Mouse (Mus musculus) neural tube, embryonic 11.5 days (tissue): Measurements from ENCODE around the gene Col28a1. TPM values are rescaled to one million over a fixed set of nuclear protein-coding genes. Genes with fewer than 3 reads are reported as not detected.

Experiments used
- ATAC-seq: fragments of 200-750 bp; cut with Nextera tagmentation; 2 replicates; pipeline ENCODE4 v1.8.0; 2017; ENCODE audit warnings: moderate number of reproducible peaks, mild to moderate bottlenecking, moderate TSS enrichment, moderate library complexity; ENCODE audit not compliant: insufficient read depth, low FRiP score, low TSS enrichment
- DNase-seq: peaks from one replicate; pipeline ENCODE4 v3.0.0-alpha.2; 2015; ENCODE audit warnings: low spot score
- H3K27ac ChIP-seq: fragments of 300-500 bp; sonication (generic); 2 replicates; pipeline ENCODE4 v1.5.1; 2014; ENCODE audit warnings: low read depth, mild to moderate bottlenecking, low read length
- H3K27me3 ChIP-seq: fragments of 300-500 bp; sonication (generic); 2 replicates; pipeline ENCODE4 v1.6.1; 2014; ENCODE audit warnings: mild to moderate bottlenecking, low read length, mixed read lengths; ENCODE audit not compliant: control insufficient read depth, insufficient read depth
- H3K36me3 ChIP-seq: fragments of 300-500 bp; sonication (generic); 2 replicates; pipeline ENCODE4 v1.6.1; 2014; ENCODE audit warnings: mild to moderate bottlenecking, low read length, moderate library complexity, mixed read lengths; ENCODE audit not compliant: control insufficient read depth, insufficient read depth
- H3K4me1 ChIP-seq: fragments of 300-500 bp; sonication (generic); 2 replicates; pipeline ENCODE4 v1.6.1; 2014; ENCODE audit warnings: low read length, mixed read lengths; ENCODE audit not compliant: control insufficient read depth, insufficient read depth
- H3K4me2 ChIP-seq: fragments of 300-500 bp; sonication (generic); 2 replicates; pipeline ENCODE4 v1.6.1; 2014; ENCODE audit warnings: low read depth, mild to moderate bottlenecking, moderate library complexity
- H3K4me3 ChIP-seq: fragments of 300-500 bp; sonication (generic); 2 replicates; pipeline ENCODE4 v1.5.1; 2014; ENCODE audit warnings: low read depth, low read length
- H3K9ac ChIP-seq: fragments of 300-500 bp; sonication (generic); 2 replicates; pipeline ENCODE4 v1.6.1; 2014; ENCODE audit warnings: mild to moderate bottlenecking, low read length
- H3K9me3 ChIP-seq: fragments of 300-500 bp; sonication (generic); 2 replicates; pipeline ENCODE4 v1.6.1; 2016; ENCODE audit warnings: low read length; ENCODE audit not compliant: control insufficient read depth
- WGBS: fragments of 180-500 bp; shearing (Covaris S2); extraction: QIAGEN DNeasy Blood & Tissue Kit; methylation state at CpG from one replicate; pipeline ENCODE4 v1.1.7; 2014; 5-methylcytosine and 5-hydroxymethylcytosine counted together
- polyA plus RNA-seq: library from polyadenylated mRNA; unstranded; fragments of >200 nt; fragmentation: Nextera tagmentation; extraction: Ambion mirVana; gene quantifications from 2 replicates; pipeline ENCODE4 v1.2.1, GENCODE M21; 2014

Col28a1 gene
- polyA plus RNA-seq, 1 experiment from 2014 or later, result 0.05 TPM

DNA sequence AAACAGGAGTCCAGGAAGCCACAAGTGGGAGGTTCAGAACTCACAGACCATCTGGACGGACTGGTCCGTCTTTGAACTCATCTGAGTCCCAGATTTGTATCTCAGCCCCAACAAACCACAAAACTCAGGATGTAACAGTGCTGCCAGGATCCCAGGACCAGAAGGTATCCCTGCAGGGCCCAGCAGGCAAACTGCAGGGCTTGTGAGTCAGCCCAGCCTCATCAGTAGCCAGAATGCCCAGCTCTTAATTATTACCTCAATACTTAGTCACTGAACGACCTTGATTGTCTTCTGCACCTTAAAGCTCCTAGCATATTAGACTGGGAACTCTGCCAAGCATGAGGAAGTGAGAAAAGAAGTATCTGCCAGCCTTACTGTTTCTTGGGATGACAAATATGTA, 96.6 kb downstream of the Col28a1 start:
- no peaks in the 10 kb centered on the region for H3K36me3 ChIP-seq
- WGBS, result 61% methylated on average over 3 of the region's 3 CpGs
- no peaks in the 10 kb centered on the region for H3K9me3 ChIP-seq
- H3K4me3 ChIP-seq, result no peak overlapping the region
- ATAC-seq (no peak), DNase-seq (no peak)
- H3K27ac ChIP-seq, result no peak overlapping the region
- H3K9ac ChIP-seq, result no peak overlapping the region
- H3K4me1 ChIP-seq, result no peaks in the 10 kb centered on the region
- H3K27me3 ChIP-seq, result no peaks in the 10 kb centered on the region
- H3K4me2 ChIP-seq, result no peak overlapping the region

DNA sequence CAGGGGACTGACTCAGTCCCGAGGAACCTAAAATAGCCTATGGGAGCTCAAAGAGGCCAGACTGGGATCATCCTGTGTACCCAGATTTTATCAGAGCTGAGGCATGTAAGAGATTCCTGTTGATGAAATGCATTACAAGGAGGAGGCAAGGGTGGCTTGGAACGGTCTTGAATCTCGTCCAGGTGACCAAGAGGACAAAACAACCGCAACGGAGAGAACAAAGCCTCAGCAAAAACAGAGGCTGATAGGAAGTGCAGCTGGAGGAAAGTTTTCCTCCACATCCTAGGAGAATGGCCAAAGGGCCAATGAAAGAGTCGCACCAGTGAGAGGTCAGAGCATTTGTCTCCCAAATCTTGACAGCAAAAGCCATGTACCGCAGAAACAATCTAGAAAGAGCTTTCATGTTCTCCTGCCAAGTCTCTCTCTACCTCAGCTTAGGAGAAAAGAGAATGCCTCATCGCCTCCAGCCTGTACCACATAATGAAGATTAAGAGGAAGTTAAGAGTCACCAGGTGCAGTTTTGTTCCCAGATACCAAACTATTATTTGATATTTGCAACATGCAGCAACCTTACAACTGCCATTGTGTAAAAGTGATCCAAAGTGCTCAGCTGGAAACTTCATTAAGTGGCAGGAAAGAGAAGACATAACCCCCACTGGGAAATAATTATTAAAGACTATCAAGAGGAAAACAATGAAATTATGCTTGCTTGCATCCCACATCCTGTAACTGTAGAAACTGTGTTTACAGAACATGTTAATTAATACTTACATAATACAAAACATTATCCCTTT, 98.1 kb downstream of the Col28a1 start:
- Histone ChIP-seq H3K36me3 (no peaks in the 10 kb centered on the region), H3K4me1 (no peaks in the 10 kb centered on the region), H3K4me2 (no peak overlapping the region), H3K27ac (no peak overlapping the region), H3K9ac (no peak overlapping the region), H3K4me3 (no peak overlapping the region), H3K27me3 (no peaks in the 10 kb centered on the region), H3K9me3 (no peaks in the 10 kb centered on the region)
- WGBS, result 67% methylated on average over 8 of the region's 8 CpGs
- no peak for DNase-seq
- ATAC-seq, result no peak

DNA sequence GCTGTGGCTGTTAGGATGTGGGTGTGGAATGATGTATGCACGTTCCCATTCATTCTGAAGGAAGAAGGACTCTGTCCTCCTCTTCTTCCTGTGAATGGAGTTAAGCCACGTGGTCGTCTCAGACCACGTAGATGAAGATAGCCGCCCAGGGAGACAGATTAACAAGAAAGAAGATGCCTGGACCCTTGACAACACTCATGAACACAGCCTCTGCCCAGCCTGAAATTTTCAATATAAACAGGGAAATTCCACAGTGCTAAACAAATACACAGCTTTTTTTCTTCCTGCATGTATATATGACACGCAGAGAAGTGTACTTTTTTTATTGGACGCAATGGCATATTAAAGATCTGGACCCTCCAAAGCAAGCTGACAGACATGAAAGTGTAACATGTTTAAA, 98.9 kb downstream of the Col28a1 start:
- ATAC-seq (no peak), DNase-seq (no peak)
- H3K4me1 ChIP-seq, result no peaks in the 10 kb centered on the region
- no peak overlapping the region for H3K9ac ChIP-seq
- no peak overlapping the region for H3K4me2 ChIP-seq
- H3K4me3 ChIP-seq, result no peak overlapping the region
- H3K9me3 ChIP-seq, result no peaks in the 10 kb centered on the region
- H3K27me3 ChIP-seq, result no peaks in the 10 kb centered on the region
- no peaks in the 10 kb centered on the region for H3K36me3 ChIP-seq
- H3K27ac ChIP-seq, result no peak overlapping the region
- WGBS, result 93% methylated on average over 7 of the region's 7 CpGs

DNA sequence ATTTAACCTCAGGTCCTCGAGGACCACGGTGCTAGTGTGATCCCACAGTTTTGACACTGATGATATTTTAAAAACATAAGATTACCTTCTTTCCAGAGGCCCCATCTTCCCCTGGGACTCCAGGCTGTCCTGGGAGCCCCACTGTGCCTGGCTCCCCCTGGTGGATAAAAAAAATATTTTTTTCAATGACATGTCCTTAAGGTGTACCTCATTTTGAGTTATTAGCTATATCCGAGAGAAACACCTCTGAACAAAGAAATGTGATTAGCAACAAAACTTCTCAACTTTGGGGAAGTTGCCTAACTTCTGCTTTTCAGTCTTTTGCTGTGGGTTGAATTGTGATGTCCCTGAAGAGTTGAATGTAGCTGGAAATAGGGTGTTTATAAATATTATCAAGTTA, 105.6 kb downstream of the Col28a1 start:
- H3K36me3 ChIP-seq, result no peaks in the 10 kb centered on the region
- 62% methylated on average over 3 of the region's 3 CpGs for WGBS
- DNase-seq, result no peak
- no peak overlapping the region for H3K4me2 ChIP-seq
- no peaks in the 10 kb centered on the region for H3K4me1 ChIP-seq
- no peak for ATAC-seq
- no peaks in the 10 kb centered on the region for H3K9me3 ChIP-seq
- H3K27ac ChIP-seq, result no peak overlapping the region
- no peaks in the 10 kb centered on the region for H3K27me3 ChIP-seq
- no peak overlapping the region for H3K9ac ChIP-seq
- no peak overlapping the region for H3K4me3 ChIP-seq

DNA sequence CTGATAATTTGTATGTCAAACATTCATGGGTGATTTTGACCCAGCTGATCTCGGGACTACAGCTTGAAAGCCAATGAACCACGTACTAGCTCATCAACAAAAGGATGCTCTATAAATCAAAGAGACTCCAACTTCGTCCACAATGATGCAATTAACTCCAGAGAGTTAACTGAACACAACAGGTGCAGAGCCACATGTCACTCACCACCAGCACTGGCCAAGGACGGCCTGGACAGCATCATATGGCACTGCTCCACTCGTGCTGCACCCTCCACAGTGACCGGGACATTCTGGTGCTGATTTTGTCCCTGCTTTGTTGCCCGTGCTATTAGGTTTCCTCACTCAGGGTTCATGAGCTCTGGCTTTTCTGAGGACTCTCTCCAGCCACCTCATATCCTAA, 107.6 kb downstream of the Col28a1 start:
- no peak for ATAC-seq

DNA sequence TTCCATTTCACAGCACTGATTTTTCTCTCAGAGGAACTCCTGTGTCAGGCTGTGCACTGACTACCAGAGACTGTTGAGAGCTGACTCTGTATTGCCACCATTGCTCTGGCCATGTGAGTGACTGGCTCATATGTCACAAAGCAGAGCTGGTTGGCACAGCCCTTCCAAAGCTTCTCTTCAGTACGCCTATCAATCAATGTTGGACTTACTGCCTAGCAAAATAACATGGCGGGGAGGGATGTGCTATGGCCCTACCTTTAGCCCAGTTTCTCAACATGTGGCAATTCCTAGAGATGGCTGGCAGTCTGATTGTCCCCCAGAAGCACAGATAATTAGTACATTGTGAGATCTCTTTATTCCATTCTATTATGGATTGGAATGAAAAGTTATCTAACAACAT, 109.2 kb downstream of the Col28a1 start:
- no peaks in the 10 kb centered on the region for H3K4me1 ChIP-seq
- no peak for ATAC-seq
- H3K4me2 ChIP-seq, result no peak overlapping the region

More for the DNA sequence above, 107.6 kb downstream of the Col28a1 start:
- H3K9me3 ChIP-seq, result no peaks in the 10 kb centered on the region
- WGBS, result 58% methylated on average over 7 of the region's 7 CpGs
- no peak overlapping the region for H3K9ac ChIP-seq
- H3K27ac ChIP-seq, result no peak overlapping the region
- no peak overlapping the region for H3K4me2 ChIP-seq
- DNase-seq, result no peak
- no peak overlapping the region for H3K4me3 ChIP-seq
- H3K36me3 ChIP-seq, result no peaks in the 10 kb centered on the region
- no peaks in the 10 kb centered on the region for H3K27me3 ChIP-seq
- H3K4me1 ChIP-seq, result no peaks in the 10 kb centered on the region

DNA sequence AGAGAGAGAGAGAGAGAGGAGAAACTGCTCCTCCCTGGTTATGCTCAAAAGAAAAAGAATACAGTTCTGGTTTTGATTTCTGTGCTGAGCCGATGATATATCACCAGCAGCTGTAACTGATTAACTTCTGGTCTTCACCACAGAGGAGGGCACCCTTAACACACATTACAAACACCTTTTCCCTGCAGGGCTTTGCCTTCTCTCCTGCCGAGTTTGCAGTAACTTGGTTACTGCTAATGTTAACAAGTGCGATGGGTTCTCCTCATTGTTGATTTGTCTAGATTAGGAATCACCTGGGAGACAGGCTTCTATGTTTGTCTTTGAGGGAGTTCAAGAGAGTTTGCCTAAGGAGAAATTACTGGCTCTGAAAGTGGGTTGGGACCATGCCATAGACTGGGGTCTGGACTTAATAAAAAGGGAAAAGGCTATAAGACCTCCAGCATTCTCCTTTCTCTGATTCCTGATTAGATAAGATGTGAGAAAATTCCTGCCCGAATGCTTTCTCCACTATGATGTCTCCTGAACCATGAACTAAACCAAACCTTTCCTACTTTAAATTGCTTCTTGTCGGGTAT, 114.8 kb downstream of the Col28a1 start:
- no peaks in the 10 kb centered on the region for H3K27me3 ChIP-seq
- H3K4me2 ChIP-seq, result no peak overlapping the region
- 54% methylated on average over 5 of the region's 5 CpGs for WGBS
- H3K4me1 ChIP-seq, result no peaks in the 10 kb centered on the region
- no peak overlapping the region for H3K9ac ChIP-seq
- no peak overlapping the region for H3K4me3 ChIP-seq
- no peak for ATAC-seq
- H3K27ac ChIP-seq, result no peak overlapping the region
- no peaks in the 10 kb centered on the region for H3K36me3 ChIP-seq
- no peaks in the 10 kb centered on the region for H3K9me3 ChIP-seq
- DNase-seq, result no peak

More for the DNA sequence above, 109.2 kb downstream of the Col28a1 start:
- H3K9me3 ChIP-seq, result no peaks in the 10 kb centered on the region
- WGBS, result 88% methylated on average over 2 of the region's 2 CpGs
- H3K9ac ChIP-seq, result no peak overlapping the region
- H3K27me3 ChIP-seq, result no peaks in the 10 kb centered on the region
- H3K4me3 ChIP-seq, result no peak overlapping the region
- H3K27ac ChIP-seq, result no peak overlapping the region
- no peak for DNase-seq
- H3K36me3 ChIP-seq, result no peaks in the 10 kb centered on the region

DNA sequence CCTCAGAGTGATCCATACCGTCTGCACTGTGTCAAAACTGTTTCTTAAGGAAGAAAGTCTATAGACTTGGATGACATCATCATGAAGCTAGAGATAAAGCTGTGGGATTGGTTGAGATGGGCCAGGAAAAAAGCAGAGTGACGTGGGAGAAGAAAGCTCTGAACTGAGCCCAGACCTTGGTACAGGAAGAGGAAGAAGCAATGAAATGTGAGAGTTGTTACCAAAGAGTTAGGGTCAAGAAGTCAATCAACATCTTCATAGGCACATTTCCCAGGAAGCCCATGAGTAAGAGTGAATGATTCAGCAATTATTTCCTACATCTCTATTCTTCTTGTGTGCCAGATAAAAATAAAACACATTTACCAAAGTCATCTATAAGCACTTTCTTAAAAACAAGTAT, 117.5 kb downstream of the Col28a1 start:
- H3K4me1 ChIP-seq, result no peaks in the 10 kb centered on the region
- H3K4me3 ChIP-seq, result no peak overlapping the region
- DNase-seq (no peak), ATAC-seq (no peak)
- H3K27ac ChIP-seq, result no peak overlapping the region
- no peak overlapping the region for H3K9ac ChIP-seq
- H3K9me3 ChIP-seq, result no peaks in the 10 kb centered on the region
- WGBS, result 80% methylated on average over 2 of the region's 2 CpGs
- H3K27me3 ChIP-seq, result no peaks in the 10 kb centered on the region
- H3K4me2 ChIP-seq, result no peak overlapping the region
- no peaks in the 10 kb centered on the region for H3K36me3 ChIP-seq

DNA sequence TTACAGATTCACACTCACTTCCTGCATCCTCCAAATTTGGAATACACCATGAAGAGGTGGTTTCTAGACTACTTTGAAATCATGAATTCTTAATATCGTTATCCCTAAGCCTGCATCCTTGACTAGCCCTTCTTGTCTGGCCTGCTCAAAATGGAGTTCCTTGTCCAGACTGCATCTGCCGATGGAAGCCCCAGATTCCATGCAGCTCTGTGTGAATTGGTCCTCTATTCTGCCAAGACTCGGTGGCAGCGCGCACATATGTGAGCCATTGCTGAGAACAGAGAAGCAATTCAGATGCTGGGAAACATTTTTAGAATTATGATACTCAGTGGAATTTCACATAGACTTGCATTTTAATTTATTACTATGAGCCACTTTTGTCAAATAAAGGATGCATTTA, 123.4 kb downstream of the Col28a1 start:
- no peaks in the 10 kb centered on the region for H3K9me3 ChIP-seq
- no peak for ATAC-seq
- no peak overlapping the region for H3K4me3 ChIP-seq
- H3K4me2 ChIP-seq, result no peak overlapping the region
- H3K27me3 ChIP-seq, result no peaks in the 10 kb centered on the region
- no peak overlapping the region for H3K27ac ChIP-seq
- no peak for DNase-seq
- no peak overlapping the region for H3K9ac ChIP-seq
- H3K36me3 ChIP-seq, result no peaks in the 10 kb centered on the region
- H3K4me1 ChIP-seq, result no peaks in the 10 kb centered on the region
- WGBS, result 78% methylated on average over 5 of the region's 5 CpGs
